Mouse (Mus musculus): ENCODE data around the gene Dctn2.
A peak's percentile ranks its signal among the peaks of the same experiment; 100 is the strongest.
"Not testable (repeated sequence)": the region's sequence is repeated elsewhere in the genome, so short reads cannot be mapped to it uniquely, and the experiment has no call there.

The Dctn2 gene

GRCm38 (mm10) chr10:127289573-127290191 is 23.5 kb downstream of the Dctn2 start:
- DNase-seq, result peak; percentile 68 to 71

- peak; percentile 100 for DNase-seq
Measured at GRCm38 (mm10) chr10:127290307-127290929, 24.2 kb downstream of the Dctn2 start.

- DNase-seq, result peak; percentile 64 to 68
Measured at GRCm38 (mm10) chr10:127290930-127291880, 25.0 kb downstream of the Dctn2 start.

- no peak for DNase-seq
Measured at GRCm38 (mm10) chr10:127291881-127292638, 25.9 kb downstream of the Dctn2 start.

GRCm38 (mm10) chr10:127292987-127293538 is 26.9 kb downstream of the Dctn2 start:
- peak in 1 of 2 experiments; percentile 29 for DNase-seq

GRCm38 (mm10) chr10:127293590-127294113 is 27.5 kb downstream of the Dctn2 start:
- DNase-seq, result no peak

GRCm38 (mm10) chr10:127294895-127295510 is 28.8 kb downstream of the Dctn2 start:
- DNase-seq, result no peak

GRCm38 (mm10) chr10:127295986-127296794 is 30.0 kb downstream of the Dctn2 start:
- no peak for DNase-seq

- DNase-seq, result no peak
Measured at GRCm38 (mm10) chr10:127297015-127297871, 31.1 kb downstream of the Dctn2 start.

- no peak for DNase-seq
Measured at GRCm38 (mm10) chr10:127300361-127300760, 34.2 kb downstream of the Dctn2 start.

- no peak for DNase-seq
Measured at GRCm38 (mm10) chr10:127303136-127303535, 37.0 kb downstream of the Dctn2 start.

GRCm38 (mm10) chr10:127309167-127309566 is 43.0 kb downstream of the Dctn2 start:
- DNase-seq, result not testable (repeated sequence)

GRCm38 (mm10) chr10:127310523-127311475 is 44.6 kb downstream of the Dctn2 start:
- DNase-seq, result peak in 1 of 2 experiments; percentile 37

- peak; percentile 96 to 97 for DNase-seq
Measured at GRCm38 (mm10) chr10:127311476-127312355, 45.5 kb downstream of the Dctn2 start, which contains the start of gene Mars. TSS of gene Mars (minus strand) at chr10:127311786.

- DNase-seq, result peak; percentile 82 to 89
Measured at GRCm38 (mm10) chr10:127312356-127312676, 46.1 kb downstream of the Dctn2 start.

GRCm38 (mm10) chr10:127312858-127313257 is 46.7 kb downstream of the Dctn2 start:
- no peak for DNase-seq

- DNase-seq, result not testable (repeated sequence)
Measured at GRCm38 (mm10) chr10:127313516-127313915, 47.3 kb downstream of the Dctn2 start.

Data from lung, adult 18-20 months (tissue).